Mouse (Mus musculus) kidney, postnatal 10 days (tissue): ENCODE measurements at regions not wholly inside any gene's neighbourhood (a gene's known extent, or its start where the extent isn't known, plus 50 kb on each side); places are given as distances from the start of the nearest gene placed in this dataset.
A peak's percentile ranks its signal among the peaks of the same experiment; 100 is the strongest.
"Not testable (repeated sequence)": the region's sequence is repeated elsewhere in the genome, so short reads cannot be mapped to it uniquely, and the experiment has no call there.

ENCODE experiments used
- DNase-seq: peaks from one replicate; pipeline ENCODE4 v3.0.0; 2021; ENCODE audit warnings: mixed read lengths

- no peak for DNase-seq
Measured at GRCm38 (mm10) chr13:42000966-42001365, 50.9 kb upstream of the Hivep1 start.

GRCm38 (mm10) chr13:41997883-41998282 is 53.9 kb upstream of the Hivep1 start:
- peak; percentile 41 for DNase-seq

- DNase-seq: no peak
Measured at GRCm38 (mm10) chr13:41994126-41994525, 57.7 kb upstream of the Hivep1 start.

GRCm38 (mm10) chr13:41975918-41976317 is 75.9 kb upstream of the Hivep1 start:
- no peak for DNase-seq

GRCm38 (mm10) chr13:41962915-41963314 is 88.9 kb upstream of the Hivep1 start:
- DNase-seq: no peak

GRCm38 (mm10) chr13:41960960-41961359 is 90.9 kb upstream of the Hivep1 start:
- not testable (repeated sequence) for DNase-seq

GRCm38 (mm10) chr13:41957932-41958331 is 93.9 kb upstream of the Hivep1 start:
- peak; percentile 58 for DNase-seq

GRCm38 (mm10) chr13:41955884-41956283 is 95.9 kb upstream of the Hivep1 start:
- no peak for DNase-seq

- DNase-seq: no peak
Measured at GRCm38 (mm10) chr13:41955198-41955597, 96.6 kb upstream of the Hivep1 start.

- no peak for DNase-seq
Measured at GRCm38 (mm10) chr13:41952453-41952852, 99.4 kb upstream of the Hivep1 start.

- no peak for DNase-seq
Measured at GRCm38 (mm10) chr13:41948241-41948640, 100.8 kb upstream of the Adtrp start.

GRCm38 (mm10) chr13:41932313-41933100 is 85.0 kb upstream of the Adtrp start:
- no peak for DNase-seq

GRCm38 (mm10) chr13:41929768-41930167 is 82.3 kb upstream of the Adtrp start:
- DNase-seq: no peak

- not testable (repeated sequence) for DNase-seq
Measured at GRCm38 (mm10) chr13:41925851-41926250, 78.4 kb upstream of the Adtrp start.

- DNase-seq: no peak
Measured at GRCm38 (mm10) chr13:41925211-41925610, 77.7 kb upstream of the Adtrp start.

- no peak for DNase-seq
Measured at GRCm38 (mm10) chr13:41921178-41921577, 73.7 kb upstream of the Adtrp start.

- DNase-seq: no peak
Measured at GRCm38 (mm10) chr13:41918525-41918924, 71.0 kb upstream of the Adtrp start.

- not testable (repeated sequence) for DNase-seq
Measured at GRCm38 (mm10) chr13:41915816-41916215, 68.3 kb upstream of the Adtrp start.

- DNase-seq: peak; percentile 26
Measured at GRCm38 (mm10) chr13:41910736-41911135, 63.3 kb upstream of the Adtrp start.

GRCm38 (mm10) chr13:41910236-41910635 is 62.8 kb upstream of the Adtrp start:
- peak; percentile 89 for DNase-seq

- DNase-seq: no peak
Measured at GRCm38 (mm10) chr13:41907027-41907426, 59.5 kb upstream of the Adtrp start.

- DNase-seq: no peak
Measured at GRCm38 (mm10) chr13:41903286-41903685, 55.8 kb upstream of the Adtrp start.

- DNase-seq: no peak
Measured at GRCm38 (mm10) chr13:41899837-41900463, 52.5 kb upstream of the Adtrp start.

- no peak for DNase-seq
Measured at GRCm38 (mm10) chr13:41899281-41899680, 51.8 kb upstream of the Adtrp start.
